Mouse (Mus musculus) left cerebral cortex, adult 2 months (tissue): ENCODE results near the gene 1110017D15Rik. TPM values are rescaled to one million over a fixed set of nuclear protein-coding genes. Genes with fewer than 3 reads are reported as not detected.

ENCODE experiments used
- DNase-seq, 2 experiments: peaks; one replicate each; pipeline ENCODE4 v3.0.0; 2021 to 2022; ENCODE audit warnings: low spot score in 2 of 2, mixed read lengths in 1 of 2; ENCODE audit errors: extremely low spot score in 1 of 2
- H3K27ac ChIP-seq: fragments of 200-600 bp; 2 replicates; pipeline ENCODE4 v1.8.1; 2022
- H3K4me3 ChIP-seq: fragments of 200-600 bp; 2 replicates; pipeline ENCODE4 v1.8.1; 2022
- CTCF ChIP-seq: fragments of 200-600 bp; IDR thresholded peaks from 2 replicates; pipeline ENCODE4 v1.8.1; 2022; ENCODE audit warnings: antibody characterized with exemption, mild to moderate bottlenecking, moderate library complexity
- intact Hi-C: fragments of 180-260 bp; cut with DNase I; formaldehyde crosslinking; loops from one replicate; pipeline ENCODE4 v1.15.1; 2025
- total RNA-seq, 2 experiments: library from RNA; stranded (reverse); gene quantifications; 2 replicates each; pipeline ENCODE4 v1.2.3; 2021

Gene 1110017D15Rik
- total RNA-seq, 2 experiments from 2014 or later, result 5.2 to 6.1 TPM

DNA sequence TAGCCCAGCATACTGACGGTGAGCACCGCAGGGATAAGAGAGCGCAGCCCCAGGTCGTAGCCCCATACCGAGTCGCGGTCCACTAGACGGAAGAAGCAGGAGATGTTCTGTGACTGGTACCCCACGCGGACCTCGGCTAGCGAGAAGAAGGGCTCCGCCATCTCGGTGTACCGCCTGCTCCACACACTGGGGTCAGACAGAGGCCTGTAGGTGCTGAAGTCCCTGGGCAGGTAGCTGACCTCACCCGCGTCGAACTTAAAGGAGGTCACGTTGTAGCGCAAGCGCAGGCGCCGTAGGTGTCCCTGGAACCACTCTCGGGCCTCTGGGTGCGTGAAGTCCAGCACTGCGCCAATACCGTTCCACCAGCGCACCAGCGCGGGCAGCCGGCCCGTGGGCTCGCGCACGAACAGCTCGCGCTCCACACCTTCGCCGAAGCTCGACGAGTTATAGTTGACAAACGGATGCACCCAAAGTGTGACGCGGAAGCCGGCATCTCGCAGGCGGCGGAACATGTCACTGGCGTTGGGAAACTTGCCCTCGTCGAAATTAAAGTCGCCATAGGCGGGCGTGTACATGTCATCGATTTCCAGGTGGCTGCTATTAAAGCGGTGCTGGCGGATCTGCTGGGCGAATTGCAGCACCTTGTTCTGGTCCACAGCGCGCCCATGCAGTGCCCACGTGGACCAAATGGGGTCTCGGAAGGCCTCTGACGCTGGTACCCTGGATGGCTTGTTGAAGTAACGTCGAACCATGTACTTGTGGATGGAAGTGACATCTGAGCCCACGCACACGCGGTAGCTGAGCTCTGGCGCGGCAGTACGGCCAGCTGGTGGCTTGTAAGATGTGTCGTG, 18.9 kb downstream of the 1110017D15Rik start:
- H3K27ac ChIP-seq, result no peak overlapping the region; the same call in 1 of the 2 replicates
- intact Hi-C loops, result loop anchor here (2.0 kb wide), 1 partner anchor 17 kb away; no protein-coding TSS in a partner anchor
- TF ChIP-seq CTCF, result no peak
- DNase-seq, result no peak
- no peak overlapping the region; the same call in 1 of the 2 replicates for H3K4me3 ChIP-seq

DNA sequence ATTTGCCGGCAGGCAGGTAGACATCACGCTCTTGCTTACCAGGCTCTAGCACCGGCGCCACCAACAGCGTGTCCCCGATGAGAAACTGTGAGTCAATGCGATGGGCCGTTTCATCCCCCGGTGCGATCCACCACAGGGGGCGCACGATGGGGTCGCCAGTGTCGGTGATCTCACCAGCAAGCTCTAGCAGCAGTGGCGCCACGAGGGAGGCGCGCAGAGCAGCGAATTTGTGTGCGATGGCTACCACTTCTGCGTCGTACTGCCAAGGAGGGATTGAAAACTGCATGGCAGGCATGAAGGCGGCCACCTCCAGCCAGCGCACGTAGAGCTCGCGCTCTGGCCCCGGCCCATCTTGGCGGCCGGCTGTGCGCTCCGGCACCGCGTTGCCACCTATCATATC, 19.6 kb downstream of the 1110017D15Rik start:
- peak; percentile 25 for TF ChIP-seq CTCF
- H3K27ac ChIP-seq, result no peak overlapping the region
- DNase-seq, result no peak
- intact Hi-C loops, result no loop called here
- no peak overlapping the region; the same call in 1 of the 2 replicates for H3K4me3 ChIP-seq

DNA sequence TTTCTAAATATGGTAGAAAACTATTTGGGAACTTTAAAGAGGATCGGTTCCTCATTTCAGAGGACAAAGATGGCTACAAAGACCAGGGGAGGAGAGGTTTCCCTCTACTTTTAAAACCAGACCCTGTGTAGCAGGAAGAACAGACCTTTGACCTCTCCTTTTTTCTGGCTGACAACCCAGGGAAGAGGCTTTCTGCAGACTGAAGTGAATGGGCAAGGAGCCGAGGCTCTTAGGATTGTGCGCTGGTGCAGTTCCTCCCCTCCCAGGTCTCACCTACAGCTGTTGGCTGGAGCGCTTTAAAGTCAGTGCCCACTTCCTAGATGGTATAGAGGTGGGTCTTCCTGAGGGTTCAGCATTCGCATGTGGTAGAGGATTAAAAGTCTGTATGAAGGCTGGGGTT, 20.1 kb downstream of the 1110017D15Rik start:
- H3K27ac ChIP-seq, result no peak overlapping the region
- intact Hi-C loops, result no loop called here
- no peak for DNase-seq
- TF ChIP-seq CTCF, result no peak
- no peak overlapping the region for H3K4me3 ChIP-seq

DNA sequence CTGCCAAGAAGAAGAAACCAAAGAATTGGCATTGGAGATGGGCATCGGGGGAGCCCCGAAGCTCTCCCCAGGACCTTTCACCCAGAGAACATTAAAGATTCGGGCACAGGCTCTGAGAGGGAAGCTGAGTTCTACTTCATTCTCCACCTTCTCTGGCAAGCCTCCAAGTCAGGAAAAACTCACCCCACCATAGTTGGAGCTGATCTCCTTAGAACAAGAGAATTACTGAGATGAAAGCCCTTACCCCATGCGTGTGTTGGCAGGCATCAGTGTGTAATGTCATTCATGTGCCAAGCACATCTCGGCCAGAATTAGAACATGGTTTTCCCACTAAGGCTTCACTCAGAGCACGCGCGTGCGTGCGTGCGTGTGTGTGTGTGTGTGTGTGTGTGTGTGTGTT, 21.3 kb downstream of the 1110017D15Rik start:
- no peak for TF ChIP-seq CTCF
- intact Hi-C loops, result no loop called here
- no peak overlapping the region for H3K27ac ChIP-seq

DNA sequence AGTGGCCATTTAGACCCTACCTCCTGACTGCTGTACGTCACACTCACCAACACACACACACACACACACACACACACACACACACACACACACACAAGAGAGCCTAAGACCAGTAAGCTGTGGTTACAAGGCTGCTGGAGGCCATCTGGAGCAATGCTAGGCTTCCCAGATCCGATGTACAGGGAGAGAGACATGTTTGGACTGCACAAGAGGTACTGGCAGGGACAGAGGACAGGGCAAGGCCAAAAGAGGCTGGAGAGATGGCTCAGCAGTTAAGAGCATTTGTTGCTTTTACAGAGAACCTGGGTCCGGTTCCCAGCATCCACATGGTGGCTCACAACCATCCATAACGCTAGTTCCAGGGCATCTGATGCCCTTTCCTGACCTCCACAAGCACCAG, 22.1 kb downstream of the 1110017D15Rik start:
- intact Hi-C loops, result no loop called here
- H3K4me3 ChIP-seq, result no peak overlapping the region
- no peak for TF ChIP-seq CTCF

More for the DNA sequence above, 21.3 kb downstream of the 1110017D15Rik start:
- no peak overlapping the region for H3K4me3 ChIP-seq
- DNase-seq, result no peak

DNA sequence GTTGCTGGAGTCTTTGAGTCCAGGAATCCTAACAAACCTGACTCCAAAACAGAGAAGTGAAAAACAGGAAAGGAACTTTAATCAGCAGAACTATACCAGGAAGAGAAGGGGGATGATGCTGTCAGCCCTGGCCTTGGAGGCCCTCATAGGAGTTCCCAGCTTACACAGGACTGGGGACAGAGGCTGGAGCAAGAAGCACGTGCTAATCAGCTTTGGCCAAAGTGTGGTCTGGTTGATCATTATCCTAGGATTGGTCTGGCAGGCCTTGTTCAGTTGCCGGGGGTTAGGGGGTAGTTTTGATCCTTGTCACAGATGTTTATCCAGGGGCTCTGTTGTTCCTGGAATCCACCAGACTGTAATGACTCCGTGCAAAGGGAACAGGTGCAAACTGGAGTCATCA, 22.8 kb downstream of the 1110017D15Rik start:
- no peak for TF ChIP-seq CTCF
- H3K27ac ChIP-seq, result no peak overlapping the region
- no peak for DNase-seq
- intact Hi-C loops, result no loop called here
- H3K4me3 ChIP-seq, result no peak overlapping the region

More for the DNA sequence above, 22.1 kb downstream of the 1110017D15Rik start:
- DNase-seq, result no peak
- H3K27ac ChIP-seq, result 0 out of 2 replicates have a peak overlapping the region, but pooled peaks have one; percentile 21

DNA sequence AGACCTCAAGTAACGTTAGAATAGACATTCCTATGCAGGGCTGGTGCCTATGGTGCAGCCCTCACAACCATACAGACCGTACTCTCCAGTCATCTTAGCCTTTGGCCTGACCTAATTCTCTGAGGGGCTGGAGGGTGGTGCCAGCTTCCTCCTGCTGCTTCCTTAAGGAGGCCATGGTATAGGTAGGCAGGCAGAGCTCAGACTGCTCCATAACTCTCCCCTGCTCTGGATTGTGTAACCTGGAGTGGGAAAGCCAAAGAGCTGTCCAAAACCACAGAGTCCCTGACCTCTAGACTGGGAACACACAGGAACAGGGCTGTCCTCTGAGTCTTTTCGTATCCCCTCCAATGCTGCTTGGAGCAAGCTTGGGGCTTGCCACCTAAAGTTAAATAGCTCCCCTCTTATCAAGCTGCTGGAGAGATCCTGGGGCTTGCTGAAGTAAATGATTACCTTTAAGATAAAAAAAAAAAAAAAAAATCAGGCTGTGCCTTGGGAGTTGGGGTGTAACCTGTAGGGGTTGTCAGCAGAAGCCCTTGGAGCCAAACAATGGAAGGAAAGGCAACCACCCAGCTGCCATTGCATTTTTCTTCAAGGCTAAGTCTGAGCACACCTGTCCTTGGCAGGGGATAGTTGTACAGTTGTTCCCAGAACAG, 23.5 kb downstream of the 1110017D15Rik start:
- Histone ChIP-seq H3K27ac (no peak overlapping the region), H3K4me3 (no peak overlapping the region)
- intact Hi-C loops, result no loop called here
- no peak for DNase-seq
- no peak for TF ChIP-seq CTCF

DNA sequence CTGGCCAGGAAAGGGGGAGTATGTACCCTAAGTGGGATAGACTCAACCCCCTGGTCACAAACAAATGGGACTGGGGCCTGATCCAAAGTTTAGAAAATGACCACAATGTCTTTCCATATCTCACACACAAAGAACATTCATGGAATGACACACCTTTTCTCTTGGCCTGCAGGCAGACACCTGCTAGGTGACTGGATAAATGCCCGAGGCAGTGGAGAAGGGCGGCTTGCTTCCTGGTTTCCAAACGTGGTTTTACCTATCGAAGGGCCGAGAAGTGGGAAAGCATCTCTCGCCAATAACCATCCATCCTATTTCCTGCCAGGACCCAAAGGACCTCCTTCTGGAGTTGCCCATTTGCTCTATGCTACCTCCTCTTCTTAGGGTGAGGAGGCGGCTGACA, 24.2 kb downstream of the 1110017D15Rik start:
- TF ChIP-seq CTCF, result no peak
- intact Hi-C loops, result no loop called here
- DNase-seq, result no peak
- no peak overlapping the region for H3K4me3 ChIP-seq
- H3K27ac ChIP-seq, result no peak overlapping the region

DNA sequence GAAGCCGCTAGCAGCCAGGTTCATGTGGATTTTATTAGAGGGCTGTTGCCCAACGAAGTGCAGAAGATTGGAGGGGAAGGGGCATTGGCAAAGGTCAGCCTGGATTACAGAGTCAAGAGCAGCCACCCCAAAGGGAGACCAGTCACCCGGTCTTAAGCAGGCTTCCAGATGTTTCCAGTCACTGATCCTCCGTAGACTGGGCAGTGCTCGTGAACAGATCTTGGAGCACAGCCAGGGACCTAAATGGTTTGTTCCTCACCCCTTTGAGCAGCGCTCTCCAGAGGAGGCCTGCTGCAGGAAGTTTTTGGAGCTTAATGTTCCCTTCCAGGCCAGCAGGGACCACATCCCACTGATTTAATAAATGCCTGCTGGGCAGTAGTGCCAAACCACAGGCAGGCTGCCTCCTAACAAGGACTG, 35.5 kb downstream of the 1110017D15Rik start:
- TF ChIP-seq CTCF, result no peak
- no peak for DNase-seq
- Histone ChIP-seq H3K27ac (no peak overlapping the region; the same call in 1 of the 2 replicates), H3K4me3 (no peak overlapping the region)
- intact Hi-C loops, result loop anchor here (2.0 kb wide), 1 partner anchor 17 kb away; no protein-coding TSS in a partner anchor

DNA sequence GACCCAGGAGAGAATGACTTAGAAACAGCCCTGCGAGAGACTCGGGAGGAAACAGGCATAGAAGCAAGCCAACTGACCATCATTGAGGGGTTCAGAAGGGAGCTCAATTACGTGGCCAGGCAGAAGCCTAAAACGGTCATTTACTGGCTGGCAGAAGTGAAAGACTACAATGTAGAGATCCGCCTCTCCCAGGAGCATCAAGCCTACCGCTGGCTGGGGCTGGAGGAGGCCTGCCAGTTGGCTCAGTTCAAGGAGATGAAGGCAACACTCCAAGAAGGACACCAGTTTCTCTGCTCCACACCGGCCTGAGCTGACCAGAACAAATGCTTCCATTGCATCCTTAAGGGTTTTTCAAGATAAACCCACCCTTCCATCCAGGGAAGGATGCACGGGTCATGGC, 36.9 kb downstream of the 1110017D15Rik start:
- DNase-seq, result no peak
- Histone ChIP-seq H3K4me3 (no peak overlapping the region), H3K27ac (peak overlapping the region; percentile 33; the same call in 1 of the 2 replicates)
- no peak for TF ChIP-seq CTCF
- intact Hi-C loops, result loop anchor here (2.0 kb wide), 1 partner anchor 19 kb away; no protein-coding TSS in a partner anchor

DNA sequence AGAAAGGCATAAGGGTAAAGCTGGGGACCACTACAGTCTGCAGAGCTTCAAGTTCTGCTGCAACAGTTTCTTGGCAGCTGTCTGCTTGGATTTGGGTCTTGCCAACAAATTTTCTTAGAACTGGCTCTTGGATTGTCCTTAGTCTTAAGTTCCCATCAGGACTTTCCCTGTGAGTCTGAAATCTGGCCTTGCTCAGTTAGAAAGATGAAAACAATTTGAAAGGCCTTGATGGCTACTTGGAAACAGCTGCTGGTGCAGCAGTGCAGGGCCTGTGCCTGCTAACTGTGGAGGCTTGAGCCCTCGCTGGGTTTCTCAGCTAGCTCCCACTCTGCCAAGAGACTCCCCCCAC, 37.7 kb downstream of the 1110017D15Rik start:
- Histone ChIP-seq H3K27ac (no peak overlapping the region; the same call in 1 of the 2 replicates), H3K4me3 (no peak overlapping the region)
- TF ChIP-seq CTCF, result no peak
- DNase-seq, result no peak
- intact Hi-C loops, result no loop called here

DNA sequence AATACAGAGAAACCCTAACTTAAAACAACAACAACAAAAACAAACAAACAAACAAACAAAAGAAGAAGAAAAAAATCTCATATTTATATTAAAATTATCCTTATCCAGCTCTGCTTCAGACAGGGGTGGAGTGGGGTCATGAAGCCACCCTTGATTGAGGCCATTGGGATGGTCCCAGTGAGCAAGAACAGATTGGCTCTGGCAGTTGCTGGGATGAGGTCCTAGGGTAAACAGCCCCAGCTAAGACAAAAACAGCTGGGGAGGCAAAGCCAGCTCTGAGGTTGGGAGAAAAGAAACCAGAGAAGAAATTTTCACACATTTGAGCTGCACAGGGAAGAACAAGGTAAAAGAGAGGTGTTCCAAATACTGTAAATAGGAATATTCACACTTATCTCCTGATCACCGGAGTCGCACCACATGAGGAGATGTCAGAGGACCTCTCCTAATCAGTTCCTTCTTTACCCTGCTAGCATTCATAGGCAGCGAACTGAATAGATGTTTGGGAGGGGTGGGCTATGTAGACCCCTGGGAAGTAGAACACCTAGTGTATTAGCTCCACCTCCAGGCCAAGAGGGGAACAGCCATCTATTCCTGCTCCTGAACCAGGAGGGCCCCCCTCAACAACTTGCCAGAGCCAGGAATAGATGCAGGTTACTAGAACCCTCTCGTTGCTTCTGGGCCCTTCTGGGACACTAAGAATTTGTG, 38.2 kb downstream of the 1110017D15Rik start:
- no peak for DNase-seq
- intact Hi-C loops, result no loop called here
- H3K4me3 ChIP-seq, result no peak overlapping the region
- peak; percentile 39 for TF ChIP-seq CTCF
- no peak overlapping the region for H3K27ac ChIP-seq
